Mouse (Mus musculus): ENCODE measurements around the gene Rtl9.

Gene Rtl9

DNA sequence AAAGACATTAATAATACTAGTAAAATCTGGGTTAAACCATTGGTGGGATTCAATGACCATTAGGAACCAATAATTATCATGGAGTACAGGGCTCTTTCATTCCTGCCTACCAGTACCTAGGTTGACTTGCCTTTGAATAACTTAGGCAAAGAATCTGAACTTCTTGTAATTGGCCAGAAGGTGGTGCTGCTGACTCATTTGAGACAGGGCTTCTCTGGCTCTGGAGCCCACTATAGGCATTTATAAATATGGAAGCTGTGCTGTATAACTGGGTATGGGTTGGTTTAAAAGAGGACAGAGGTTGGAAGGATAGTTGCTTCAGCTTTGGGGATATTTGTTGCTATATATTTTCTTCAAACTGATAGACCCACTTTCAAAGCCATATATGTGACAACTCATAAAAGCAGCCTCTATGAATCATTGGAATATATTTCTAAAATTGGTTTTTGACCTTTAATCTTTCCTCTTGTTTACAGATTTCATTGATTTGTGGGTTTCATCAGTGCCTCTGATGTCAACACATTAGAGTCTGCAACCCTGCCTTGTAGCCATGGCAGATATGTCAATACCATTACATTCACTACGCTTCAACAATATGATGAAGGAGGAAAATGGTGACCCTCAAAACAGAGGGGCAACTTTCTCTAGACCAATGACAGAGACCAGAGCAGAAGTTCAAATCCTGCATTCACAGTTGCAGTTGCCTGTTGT, at the start of gene Rtl9:
Rtl9 (plus strand) TSS at position 551 of the 711 bp plus-strand sequence.
- DNase-seq (ENCODE audit: low spot score), result peak; percentile 55

DNA sequence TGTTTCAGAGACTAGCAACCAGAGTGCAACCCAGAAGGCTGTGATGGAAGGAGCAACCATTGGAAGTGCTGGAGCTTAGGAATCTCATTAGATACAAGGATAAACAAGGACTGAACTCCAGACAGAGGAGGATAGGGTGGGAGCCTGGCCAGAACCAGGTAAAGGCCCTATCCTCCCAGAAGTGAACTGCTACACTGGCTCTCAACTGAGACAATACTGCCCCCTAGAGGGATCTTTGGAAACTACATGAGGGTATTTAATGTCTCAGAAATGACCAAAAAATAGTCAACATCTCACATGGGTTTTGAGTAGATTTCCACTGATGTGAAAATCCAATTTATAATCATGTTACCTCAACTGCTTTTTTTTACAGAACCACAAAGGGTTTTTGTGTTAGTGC, 47.9 kb upstream of the Rtl9 start:
- DNase-seq (ENCODE audit: low spot score), result peak; percentile 23

DNA sequence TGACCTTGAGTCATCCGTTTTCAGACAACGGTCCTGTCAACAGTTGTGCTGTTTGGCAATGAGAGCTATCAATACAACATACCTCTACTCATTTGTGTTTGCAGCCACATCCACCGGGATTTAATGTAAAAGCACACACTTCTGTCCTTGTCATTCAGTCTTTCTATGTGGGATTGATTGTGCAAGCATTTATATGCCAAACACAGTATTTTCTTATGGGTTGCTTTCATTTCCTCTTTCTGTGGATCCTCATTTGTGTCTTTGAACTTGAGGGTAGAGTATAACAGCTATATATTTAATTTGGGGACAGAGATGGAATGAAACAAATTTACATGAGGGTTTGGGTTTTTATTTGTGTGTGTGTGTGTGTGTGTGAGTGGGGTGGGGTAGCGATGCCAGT, 47.5 kb upstream of the Rtl9 start:
- no peak for DNase-seq (ENCODE audit: low spot score)

DNA sequence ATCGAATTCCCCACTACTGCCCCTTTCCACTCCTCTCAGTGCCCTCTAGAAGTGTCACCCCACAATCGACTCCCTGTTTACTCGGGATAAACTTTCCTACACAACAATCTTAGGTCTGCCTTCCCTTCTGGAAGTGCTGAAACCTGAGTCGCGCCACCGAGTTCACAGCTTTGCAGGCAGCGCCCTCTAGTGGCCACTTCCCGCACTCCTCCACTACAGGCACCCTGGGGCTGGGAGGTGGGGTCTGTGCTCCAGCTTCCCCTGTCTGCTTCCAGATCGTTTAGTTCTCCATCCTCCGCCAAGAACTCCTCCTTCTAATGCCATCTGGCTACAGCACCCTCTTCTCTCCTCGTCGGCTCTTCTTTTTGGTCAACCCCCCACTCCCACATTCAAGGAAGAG, 40.6 kb upstream of the Rtl9 start:
- DNase-seq (ENCODE audit: low spot score), result peak; percentile 80

DNA sequence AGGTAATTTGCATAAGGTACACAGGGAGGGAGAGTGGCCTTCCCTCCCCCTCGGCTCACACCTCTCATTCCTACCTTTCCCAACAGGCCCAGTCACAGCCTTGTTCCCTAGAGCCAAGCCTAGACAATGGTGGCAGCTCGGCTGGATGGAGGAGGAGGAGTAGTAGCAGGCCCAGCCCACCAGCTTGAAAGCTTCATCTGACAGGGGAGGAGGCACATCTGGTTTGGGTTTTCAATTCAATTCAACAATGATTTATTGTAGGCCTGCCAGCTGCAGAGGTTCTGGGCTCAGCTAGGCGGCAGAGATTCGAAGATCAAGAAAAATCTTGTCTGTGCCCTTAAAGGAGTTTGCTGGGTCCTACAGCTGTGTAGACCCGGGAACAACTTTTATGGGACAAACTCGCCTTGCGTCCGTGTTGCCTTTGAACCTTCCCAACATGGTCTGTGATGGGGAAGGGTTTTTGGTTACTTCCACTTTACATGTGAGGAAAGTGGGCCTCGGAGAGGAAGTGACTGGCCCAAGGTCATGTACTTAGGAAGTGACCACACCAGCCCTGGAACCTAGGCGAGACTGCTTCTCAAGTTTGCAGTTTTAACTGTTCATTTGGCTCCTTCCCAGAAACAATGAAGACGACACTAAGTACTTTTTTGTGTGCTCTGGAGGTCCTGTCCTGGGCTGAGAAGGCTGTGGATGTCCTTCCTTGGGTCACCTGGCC, 36.6 kb upstream of the Rtl9 start:
- peak; percentile 42 for DNase-seq (ENCODE audit: low spot score)

DNA sequence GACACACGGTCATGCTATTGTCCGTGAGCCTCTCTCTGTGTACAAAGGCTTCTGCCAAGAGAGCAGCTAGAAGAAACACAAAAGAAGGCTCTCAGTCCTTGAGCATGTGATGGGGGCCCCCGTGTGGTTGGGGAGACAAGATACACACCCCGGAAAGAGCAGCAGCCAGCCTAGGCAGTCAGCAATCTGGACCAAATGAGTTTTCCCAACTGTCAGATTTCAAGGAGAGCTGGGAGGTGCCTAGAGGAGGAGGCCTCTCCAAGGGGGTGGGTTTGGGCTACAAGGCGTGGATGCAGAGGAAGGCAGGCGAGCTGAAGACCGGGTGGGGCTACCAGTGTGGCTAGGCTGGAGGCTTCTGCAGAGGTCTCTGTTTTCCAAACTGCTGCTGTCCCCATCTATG, 35.6 kb upstream of the Rtl9 start:
- DNase-seq (ENCODE audit: low spot score), result no peak

DNA sequence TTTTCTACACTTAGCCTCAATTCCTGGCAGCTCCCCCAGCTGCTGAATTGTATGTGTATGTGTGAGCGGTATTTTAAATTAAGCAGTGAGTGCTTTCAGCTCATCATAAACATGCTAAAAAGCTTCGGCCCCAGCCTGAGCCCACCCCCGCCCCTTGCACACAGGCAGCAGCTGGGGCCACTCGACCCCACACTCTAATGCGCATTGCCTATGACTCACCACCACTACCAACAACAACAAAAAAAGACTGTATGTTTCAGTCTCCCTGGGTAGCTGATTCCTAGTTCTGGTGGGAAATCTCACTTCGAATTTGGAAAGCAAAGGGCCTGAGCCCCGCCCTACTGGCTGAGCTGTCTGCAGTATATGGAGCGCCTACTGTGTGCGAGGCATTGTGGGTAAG, 35.1 kb upstream of the Rtl9 start:
- no peak for DNase-seq (ENCODE audit: low spot score)

DNA sequence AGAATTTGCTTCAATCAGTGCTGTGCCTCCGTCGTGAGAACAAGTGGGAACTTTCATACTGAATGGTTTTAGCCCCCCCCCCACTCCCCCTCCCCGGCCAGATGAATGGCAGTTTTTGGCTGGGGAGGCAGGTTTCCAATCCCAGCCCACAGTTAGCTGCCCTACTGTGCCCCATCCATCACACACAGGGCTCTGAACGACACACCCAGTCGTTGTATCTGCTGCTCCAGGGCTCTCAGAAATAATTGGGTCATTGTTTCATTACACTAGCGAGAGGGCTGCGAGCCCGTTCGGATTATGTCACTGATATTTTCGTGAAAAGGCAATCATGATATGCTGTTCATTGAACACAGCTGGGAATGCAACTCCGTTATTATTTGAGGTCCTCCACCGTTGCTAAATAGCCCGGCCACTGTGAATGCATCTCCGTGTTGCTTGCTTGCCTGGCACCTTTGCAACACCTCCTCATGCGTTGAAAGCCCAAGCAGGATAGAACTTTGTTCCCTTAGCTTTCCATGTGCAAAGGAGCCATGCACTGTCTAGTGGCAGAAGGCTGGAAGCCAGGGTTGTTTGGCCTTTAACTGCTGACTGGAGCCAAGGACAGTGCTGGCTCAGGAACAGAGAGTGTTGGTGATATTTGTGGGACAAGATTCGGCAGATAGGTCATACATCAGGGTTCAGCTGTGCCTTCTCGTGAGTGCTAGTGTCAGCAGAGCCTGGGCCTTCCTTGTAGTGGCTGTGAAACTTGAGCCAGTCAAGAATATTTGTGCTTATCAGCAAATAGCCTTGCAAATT, 32.9 kb upstream of the Rtl9 start:
- DNase-seq (ENCODE audit: low spot score), result no peak

DNA sequence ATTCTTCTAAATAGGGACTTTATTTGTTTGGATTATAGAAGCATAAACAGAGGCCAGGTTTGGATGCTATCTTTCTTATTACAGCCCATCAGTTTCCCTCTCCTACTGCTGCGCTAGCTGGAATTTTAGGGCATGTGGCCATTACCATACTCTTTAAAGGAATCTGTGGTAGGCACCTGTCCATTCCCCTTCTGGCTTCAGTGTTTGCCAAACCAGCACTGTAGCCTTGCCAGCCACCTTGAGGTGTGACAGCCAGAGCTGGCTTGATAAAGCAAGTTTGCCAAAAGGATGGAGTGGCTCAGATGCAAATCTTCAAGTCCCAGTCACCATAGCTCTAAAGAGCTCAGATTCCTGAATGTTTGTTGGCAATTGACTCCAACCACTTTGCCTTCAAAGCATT, 32.3 kb upstream of the Rtl9 start:
- DNase-seq (ENCODE audit: low spot score), result no peak

DNA sequence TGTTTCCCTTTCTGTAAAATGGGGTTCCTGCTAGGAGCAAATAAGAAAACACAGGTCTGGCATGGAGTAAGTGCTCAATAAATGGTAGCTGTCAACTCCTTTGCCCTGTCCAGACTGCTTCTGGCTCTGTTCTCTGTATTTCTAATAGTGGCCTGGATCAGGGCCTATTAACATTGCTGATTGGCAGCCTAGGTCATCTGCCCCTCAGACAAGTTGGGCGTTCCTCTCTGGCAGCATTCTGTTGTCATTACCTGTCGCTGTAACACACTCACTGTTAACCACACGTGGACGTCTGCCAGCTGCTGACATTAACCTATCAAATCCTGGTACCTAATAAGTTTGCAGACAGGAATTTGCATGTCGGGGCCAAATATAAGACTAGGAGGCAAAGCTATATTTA, 31.8 kb upstream of the Rtl9 start:
- DNase-seq (ENCODE audit: low spot score), result no peak

DNA sequence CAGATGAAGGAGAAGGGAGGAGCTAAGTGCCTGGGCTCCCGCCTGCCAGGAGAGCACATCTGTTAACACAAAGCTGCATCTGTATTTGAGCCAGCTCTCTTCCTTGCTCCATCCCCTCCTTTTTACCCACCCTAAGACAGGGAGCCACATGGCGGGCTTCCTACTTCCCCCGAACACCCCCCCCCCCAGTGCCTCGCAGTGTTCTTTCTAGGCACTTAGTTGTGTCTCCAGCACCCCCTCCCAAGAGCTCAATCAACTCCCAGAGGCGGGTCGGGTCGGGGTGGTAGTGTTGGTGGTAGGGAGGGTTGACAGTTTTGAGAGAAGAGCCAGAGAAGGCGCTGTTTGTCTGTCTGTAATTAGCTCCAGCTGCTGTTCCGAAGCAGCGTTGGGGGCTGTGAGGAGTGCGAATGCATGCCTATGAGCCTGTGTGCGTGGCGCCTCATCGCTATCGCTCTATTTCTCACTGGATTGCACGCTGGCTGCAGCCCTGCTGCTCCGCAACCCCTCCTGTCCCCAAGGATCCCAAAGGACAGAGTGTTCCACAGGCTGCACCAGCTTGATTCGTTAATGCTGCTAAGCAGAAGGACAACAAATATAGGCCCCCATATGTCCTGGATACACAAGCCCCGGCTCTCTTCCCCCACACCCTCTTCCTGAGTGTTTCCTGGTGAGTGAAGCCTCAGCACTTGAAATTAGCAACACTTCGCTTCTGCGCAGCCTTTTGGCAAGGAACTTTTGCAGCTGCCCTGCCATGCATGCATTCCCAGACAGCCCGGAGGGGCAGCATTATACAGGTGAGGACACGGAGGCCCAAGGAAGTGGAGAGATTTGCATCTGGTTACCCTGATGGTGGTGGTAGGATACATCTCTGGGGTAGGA, 18.7 kb upstream of the Rtl9 start:
- peak; percentile 65 for DNase-seq (ENCODE audit: low spot score)

DNA sequence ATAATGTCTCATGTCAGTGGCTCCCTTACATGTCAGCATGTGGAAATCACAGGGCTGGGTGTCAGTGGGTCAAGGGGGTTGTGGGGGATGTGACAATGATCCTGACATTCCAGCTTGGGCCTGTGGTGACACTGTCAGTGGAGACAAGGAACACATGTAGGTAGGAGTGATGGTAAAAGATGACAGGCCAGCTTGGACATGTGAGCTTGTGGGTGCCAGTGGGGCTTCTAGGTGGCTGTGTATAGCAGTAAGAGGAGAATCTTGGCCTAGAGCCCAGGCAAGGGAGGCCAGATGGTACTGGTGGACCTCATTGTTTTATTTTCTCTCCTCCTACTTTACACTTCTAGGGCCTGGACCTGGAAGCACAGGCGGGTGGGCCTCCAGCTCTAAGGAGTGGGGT, 16.7 kb upstream of the Rtl9 start:
- DNase-seq (ENCODE audit: low spot score), result no peak

DNA sequence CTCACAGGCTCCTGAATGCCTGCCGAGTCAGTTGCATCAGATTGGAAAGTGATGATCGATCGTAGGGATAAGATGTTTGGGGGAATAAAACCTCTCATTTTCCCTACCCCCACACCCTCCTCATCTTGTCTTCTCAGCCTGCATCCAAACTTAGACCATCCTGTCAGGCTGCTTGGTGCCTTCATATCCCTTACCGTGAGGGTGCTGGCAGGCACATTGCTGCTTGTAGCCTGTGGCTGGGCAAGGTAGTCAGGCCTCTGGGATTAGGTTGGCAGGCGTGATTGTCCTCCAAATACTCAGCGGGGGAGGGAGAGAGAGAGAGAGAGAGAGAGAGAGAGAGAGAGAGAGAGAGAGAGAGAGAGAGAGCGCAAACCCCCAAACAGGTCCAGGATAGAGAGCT, 11.2 kb upstream of the Rtl9 start:
- DNase-seq (ENCODE audit: low spot score), result no peak

DNA sequence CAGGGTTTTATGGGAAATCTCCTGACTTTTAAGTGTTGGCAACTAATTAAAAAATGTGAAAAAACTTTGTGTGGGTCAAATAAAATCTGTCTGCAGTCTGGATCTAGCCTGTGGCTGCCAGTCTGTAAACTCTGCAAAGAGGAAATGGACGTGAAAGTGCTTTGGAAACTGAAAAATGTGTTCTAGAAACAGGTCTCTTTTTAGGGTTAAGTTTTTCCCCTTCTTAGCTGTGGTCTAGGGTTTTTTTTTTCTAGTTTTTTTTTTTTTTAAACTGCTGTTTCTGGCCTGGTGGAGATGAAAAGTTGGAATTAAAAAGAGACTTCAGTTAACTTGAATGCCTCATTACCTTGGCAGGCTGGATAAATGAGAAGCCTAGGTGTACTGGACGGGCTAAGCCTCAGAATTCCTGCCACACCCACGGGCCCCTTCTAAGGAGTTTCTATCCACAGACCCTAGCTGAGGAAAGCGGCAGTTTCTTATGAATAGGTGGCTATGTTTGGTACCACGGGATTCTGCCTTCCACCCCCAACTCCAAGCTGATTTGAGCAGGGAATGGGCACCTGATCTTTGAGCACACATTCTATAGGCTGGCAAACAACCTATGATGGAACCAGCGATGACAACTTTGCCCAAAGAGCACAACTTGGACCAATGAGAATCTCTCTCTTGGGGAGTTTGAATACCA, 8.3 kb upstream of the Rtl9 start:
- no peak for DNase-seq (ENCODE audit: low spot score)

DNA sequence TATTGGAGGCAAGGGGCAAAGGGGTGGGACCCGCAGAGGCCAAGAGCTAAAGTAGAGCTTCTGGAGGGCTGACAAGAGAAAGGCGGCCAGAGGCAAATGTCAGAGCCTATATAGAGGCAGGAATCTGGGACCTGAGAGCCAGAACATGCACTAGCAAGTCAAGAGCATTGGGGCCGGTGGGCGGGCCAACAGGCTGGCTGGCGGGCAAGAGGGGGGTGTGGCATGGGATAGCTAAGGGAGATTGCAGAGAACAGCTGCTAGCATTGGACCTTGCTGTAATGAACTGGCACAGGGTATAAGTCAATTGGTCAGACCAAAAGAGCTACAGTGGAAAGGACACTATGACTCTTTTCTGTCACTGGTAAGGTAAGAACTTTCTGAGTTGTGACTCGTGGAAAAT, 1.8 kb upstream of the Rtl9 start:
- DNase-seq (ENCODE audit: low spot score), result no peak

DNA sequence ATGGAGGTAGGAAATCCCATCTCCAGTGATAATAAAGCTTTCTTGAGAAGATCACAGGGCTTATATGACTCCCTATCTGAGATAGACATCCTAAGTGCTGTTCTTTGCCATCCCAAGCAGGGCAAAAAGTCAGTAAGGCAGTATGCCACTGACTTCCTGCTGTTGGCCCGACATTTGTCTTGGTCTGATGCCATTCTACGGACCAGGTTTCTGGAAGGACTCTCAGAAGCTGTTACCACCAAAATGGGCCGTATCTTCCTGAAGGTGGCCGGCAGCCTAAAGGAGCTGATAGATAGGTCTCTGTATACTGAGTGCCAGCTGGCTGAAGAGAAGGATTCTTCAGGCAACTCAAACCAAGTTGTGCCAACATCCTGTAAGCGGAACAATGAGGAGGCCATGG, 3.8 kb downstream of the Rtl9 start:
- DNase-seq (ENCODE audit: low spot score), result no peak

DNA sequence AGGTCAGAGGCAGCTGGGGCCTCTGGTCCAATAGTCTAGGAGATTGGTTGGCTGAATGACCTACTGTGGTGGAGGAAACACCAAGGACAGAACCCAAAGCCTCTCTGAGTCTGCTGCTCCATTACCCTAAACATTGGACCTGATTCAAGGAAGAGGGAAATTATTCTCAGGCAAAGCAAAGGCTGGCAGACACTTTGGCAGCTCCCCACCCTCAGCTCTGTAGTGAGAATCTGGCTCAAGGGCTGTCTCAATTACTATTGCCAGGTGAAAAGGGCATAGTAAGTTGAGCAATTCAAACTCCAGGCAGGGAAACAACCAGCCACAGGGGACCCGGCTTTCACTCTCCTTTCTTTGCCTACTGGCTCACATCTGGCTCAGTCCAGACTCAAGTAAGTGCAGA, 6.5 kb downstream of the Rtl9 start:
- DNase-seq (ENCODE audit: low spot score), result no peak

DNA sequence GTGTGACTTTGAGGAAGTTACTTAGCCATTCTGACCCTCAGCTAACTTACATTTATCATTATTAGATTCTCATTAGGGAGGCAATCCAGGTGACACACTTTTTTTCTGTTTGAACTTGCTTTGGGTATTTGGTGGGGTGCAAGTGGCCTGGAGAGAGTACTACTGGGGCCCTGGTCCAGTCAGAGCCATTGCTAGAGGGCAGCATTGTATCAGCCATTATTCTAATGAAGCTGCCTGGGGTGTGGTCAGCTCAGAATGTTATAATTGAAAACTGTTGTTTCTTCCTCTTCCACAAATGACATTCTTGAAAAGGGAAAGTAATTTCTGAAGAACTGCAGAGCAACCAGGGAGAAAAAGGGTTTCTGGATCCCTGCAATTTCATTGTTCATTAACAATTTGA, 13.2 kb downstream of the Rtl9 start:
- no peak for DNase-seq (ENCODE audit: low spot score)

Data from embryo, embryonic 10 days (tissue).